Mouse (Mus musculus) frontal cortex, postnatal 14 days (tissue): ENCODE data around the gene Pigo.
A peak's percentile ranks its signal among the peaks of the same experiment; 100 is the strongest.

Experiments used
- DNase-seq, 2 experiments: peaks; one replicate each; pipeline ENCODE4 v3.0.0; 2022; ENCODE audit warnings: low spot score in 2 of 2

Gene Pigo

DNA sequence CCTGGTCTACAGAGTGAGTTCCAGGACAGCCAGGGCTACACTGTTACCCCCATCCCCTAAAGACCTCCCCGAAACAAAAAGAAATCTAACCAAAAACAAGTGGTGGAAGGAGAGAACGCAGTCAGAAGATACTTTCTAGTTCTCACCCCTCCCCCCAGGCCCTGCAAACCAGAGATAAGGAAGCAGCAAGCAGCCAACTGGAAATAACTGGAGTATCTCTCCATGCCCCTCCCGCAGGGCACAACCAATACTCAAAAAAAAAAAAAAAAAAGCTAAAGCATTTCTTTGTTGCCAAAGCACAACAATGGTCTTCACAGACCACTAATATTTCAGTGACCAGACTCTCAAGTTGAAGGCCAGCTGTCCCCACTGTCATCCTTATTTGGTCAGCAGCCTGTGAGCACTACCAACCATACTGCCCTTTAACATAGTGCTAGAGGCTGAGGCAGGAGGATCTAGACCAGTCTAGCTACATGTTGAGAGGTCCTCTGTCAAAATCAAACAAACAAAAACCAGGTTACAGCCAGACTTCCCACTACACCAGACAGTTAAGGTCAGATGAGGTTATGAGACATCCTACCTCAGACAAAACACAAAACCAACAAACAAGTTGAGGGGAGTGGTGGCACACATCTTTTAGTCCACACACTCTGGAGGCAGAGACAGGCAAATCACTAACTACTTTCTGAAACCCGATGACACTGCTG lies 12.4 kb upstream of the Pigo start:
- DNase-seq, result no peak

DNA sequence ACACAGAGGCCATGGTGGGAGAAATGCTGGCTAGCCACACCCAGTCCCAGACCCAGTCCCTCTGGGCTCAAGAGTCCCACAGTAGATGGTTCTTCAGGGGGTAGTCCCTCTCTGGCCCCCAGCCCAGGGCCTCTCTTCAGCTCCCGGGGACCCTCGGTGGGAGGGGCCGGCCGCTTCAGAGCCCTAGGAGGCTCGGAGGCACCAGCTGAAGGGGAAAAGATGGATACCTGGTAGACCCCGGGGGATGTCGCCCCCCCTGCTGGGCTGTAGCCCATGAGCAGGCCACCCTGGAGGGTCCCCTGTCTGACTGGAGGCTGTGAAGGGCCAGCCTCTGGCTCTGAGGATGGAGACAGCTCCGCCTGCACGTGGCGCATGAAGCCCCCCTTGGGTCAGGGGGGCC lies 10.7 kb upstream of the Pigo start:
- DNase-seq, result no peak

DNA sequence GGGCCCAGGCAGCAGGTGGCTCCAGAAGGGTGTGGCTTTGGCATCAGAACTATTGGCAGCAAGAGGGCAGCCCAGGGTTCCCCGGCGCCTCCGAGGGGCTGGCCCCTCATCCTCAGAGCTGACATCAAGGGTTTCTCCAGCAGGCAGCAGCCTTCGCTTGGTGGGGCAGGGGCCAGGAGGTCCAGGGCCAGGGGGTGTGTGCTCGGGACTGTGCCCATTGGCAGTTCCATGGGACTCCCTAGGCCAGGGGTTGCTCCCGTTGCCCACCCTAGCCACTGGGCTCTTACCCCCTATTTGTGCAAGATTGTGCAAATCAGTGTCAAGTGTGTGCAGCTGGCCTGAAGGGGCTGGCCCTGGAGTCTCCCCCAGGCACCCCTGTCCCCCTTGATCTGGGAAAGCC lies 10.2 kb upstream of the Pigo start:
- no peak for DNase-seq

DNA sequence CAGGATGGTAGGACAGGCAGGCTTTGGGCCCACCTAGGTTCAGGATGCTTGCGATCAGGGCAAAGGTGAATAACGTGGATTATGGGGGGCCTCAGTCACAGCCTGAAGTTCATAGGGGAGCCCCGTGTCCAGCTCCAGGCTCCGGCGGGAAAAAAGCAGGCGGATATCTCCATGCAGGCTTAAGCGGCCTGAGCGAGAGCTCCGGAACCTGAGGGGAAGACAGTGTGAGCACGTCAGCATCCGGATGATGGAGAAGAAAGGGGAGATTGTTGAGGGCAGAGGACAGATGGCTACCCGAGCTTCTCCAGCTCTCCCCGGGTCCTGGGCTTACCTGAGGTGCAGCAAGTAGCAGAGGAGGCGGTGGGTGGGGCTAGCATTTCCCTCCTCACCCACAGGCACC lies 7.9 kb upstream of the Pigo start:
- DNase-seq, result no peak

DNA sequence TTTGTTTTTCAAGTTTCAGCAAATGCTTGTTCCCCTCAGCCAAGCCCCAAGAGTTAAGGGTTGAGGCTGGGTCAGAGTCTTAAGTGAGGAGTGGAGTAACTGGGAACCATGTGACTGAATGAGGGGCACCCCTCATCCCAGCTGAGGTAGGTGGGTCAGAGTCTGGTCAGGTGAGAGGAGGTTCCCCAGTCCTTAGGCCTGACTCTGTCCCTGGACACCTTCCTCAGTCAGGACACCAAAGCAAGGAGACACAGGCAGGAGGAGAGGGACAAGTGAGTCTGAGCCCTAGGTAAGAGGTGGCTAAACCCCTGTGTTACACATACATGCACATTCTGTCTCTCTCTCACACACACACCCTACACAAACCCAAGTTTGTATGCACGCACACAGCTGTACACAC lies 6.9 kb upstream of the Pigo start:
- no peak for DNase-seq

DNA sequence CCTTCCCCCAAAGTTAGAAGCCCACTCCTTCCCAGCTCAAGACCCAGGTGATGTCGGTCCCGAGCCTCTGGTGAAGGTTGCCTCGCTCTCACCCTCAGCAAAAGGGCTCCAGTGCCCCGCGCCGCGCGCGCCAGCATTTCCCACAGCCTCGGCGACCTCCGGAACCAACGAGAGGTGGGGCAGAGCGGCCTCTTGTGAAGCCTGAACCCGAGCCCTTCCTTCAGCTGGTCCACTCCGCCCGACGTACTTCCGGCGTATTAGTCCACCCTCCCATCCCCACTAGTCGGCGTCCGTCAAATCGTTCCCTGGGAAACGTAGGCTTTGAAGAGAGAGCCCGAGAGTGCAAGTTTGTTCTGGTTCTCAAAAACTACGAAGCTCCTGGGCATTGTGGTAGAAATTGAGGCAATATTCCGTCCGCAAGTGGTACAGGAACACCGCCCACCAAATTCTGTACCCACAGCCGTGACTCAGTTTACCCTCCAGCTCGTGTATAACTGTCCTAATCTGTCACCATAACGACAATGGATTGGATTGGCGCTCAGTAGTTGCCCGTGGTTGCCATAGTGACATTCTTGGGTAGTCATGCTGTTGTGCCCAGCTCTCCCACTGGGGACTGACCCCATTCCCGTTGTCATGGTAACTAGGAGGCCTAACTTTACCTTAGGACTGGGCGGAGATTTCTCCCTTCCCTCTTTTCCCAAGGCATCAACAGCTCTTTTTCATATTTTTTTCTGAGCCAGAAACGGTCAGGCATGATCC lies 5.8 kb upstream of the Pigo start, which contains the start of gene Stoml2:
TSS of gene Stoml2 (minus strand) at position 474 of the 759 bp plus-strand sequence.
- peak; percentile 88 to 91 for DNase-seq

DNA sequence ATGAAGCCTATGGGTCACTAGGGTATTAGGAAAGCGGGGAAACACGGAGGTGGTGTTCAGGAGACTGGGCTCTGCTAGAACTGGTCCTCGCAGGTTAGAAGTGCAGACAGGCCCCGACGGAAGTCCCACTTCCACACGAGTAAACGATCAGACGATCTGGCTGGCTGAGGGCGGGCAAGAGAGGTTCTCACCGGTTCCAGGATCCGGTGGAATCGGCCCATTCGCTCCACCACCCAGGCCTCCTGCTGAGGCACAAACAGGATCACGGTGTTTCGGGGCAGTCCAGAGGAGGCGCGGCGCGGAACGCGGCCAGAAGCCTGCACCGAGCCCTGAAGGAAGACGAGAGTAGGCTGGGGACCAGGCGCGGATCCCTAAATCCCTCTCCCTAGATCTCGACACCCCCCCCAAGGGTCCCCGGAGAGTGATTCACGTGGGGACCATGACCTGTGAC lies 5.2 kb upstream of the Pigo start:
- no peak for DNase-seq

DNA sequence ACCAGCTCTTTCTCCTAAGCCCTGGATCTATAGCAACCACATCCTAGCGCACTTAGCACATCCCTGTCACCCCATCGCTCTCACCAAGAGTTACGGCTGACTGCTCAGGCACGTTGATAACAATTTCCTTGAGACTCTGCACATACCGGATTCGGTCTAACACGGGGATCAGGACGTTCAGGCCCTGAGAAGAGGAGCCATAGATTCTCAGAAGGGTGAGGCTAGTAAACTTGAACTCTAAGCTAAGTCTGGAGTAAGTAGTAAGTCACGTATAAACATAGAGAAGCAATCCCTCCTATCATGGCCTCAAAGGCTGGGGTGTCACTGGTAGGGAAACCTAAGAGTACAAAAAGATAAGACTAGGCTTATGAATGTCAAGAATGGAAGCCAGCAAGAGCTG lies 4.7 kb upstream of the Pigo start:
- DNase-seq, result no peak

DNA sequence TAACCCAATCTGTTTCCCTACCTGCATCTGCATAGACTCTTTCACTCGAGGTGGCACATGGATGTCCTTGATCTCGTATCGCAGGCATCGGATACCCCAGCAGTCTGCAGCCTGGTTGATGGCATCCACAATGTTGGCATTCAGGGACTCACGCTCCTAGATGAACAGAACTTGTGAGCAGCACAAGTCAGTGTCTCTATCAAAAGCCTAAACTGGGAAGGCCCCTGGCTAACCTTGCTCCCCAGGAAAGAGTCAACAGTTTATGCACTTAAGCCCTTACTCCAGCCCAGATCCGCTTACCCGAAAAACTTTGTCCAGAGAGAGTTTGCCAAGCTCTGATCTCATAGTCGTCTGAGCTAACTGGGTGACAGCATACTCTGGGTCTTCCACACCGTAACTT lies 4.1 kb upstream of the Pigo start:
- no peak for DNase-seq

DNA sequence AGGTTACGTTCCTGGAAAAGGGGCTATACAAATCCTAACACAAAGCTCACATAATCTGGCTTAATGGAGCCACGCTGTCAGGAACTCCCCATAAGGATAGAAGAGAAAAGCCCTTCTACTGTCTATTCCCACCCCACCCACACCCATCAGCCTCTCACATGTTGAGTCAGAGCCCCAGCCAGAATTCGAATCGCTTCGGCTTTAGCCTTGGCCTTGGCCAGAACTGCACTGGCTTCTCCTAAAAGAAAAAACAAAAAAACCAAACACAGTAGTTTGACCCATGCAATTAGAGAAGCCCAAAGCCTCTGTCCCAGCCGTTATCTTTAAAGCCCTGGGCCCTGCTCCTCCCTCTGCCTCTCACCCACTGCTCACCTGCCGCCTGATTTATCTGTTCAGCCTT lies 3.5 kb upstream of the Pigo start:
- DNase-seq, result no peak

DNA sequence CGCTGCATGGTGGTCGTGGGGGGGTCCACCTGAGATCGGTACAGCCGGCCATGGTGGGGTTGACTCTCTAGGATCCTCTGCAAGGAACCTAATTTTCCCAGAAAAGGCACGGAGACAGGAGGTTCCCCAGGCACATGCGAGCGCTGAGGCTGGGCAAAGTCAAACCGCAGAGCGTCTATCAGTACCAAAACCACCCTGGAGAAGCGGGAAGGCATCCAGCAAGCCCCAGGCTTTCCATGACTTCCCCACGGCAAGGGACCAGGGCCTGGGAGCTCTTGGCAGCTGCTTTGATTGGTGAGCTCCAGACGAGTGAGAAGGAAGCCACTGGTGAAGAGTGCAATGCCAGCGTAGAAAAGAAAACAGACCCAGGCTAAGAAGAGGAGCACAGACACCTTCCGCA lies 946 bp downstream of the Pigo start:
- no peak for DNase-seq

DNA sequence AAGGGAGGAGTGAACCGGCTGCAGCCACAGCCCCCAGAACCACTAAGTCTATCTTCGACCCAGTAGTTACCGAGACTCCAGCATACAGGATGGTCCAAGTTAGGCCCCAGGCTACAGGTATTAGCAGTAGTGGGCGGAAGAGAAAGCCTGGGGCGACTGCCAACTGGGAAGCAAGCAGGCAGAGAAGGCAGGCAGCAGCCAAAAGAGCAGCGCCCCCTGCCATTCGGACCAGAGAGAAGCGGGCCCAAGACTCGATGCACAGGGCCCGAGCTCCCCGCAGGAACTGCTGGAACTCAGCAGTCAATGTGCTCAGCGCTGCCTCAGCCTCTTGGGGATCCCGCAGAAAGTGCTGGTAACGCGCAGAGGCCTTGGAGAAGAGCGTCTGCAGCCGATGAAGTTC lies 4.3 kb downstream of the Pigo start:
- no peak for DNase-seq

DNA sequence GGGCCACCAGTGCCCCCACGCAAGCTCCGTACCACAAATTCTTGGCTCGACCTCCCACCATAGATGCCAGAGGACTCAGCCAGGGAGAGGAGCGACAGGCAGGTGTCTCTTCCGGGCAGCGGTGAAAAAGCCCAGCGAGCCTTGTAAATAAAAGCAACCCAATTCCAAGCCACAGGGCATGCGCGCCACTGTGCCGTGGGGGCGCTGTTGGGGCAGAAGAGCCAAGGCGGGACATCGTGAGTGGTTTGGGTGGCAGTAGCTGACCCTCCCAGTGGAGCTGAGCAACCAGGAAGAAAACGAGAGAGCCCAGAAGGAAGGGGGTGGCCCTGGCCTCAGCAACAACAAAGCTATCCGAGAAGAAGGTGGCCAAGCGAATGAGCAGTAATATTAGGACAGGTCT lies 4.7 kb downstream of the Pigo start:
- no peak for DNase-seq

DNA sequence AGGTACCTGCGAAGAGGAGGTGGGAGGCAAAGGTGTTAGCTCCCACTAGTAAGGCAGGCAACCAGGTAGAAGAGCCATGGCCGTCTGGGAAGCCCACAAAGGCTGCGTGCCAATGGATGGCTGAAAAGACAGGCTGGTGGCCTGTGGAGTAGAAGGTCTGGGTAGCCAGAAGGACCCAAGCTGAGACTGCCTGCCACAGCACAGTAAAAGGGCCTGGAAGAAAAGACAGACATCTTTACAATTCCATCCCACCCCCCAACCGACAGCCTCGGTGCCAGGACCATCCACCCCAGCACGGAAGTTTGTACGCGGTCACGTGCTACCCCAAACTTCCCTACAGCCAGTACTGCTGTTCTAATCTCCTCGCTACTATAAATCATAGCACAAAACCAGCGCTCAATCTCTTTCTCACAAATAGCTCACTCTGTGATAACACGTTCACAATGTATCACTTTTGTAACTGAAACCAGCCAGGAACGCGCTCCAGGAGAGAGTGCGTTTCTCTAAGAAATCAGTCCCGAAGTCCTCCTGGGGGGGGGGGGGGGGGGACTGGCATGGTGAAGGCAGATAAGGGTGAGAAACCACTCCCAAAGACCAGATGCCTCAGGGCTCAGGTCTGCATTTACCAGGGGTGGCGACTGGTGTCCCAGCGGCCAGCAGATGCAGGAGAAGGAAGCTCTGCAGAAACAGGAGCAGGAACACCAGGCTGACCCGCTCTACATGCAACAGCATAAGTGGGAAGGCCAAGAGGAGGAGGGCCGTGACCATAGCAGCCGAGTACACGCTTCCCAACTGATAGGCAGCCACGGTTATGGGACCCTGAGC lies 5.8 kb downstream of the Pigo start:
- DNase-seq, result no peak

DNA sequence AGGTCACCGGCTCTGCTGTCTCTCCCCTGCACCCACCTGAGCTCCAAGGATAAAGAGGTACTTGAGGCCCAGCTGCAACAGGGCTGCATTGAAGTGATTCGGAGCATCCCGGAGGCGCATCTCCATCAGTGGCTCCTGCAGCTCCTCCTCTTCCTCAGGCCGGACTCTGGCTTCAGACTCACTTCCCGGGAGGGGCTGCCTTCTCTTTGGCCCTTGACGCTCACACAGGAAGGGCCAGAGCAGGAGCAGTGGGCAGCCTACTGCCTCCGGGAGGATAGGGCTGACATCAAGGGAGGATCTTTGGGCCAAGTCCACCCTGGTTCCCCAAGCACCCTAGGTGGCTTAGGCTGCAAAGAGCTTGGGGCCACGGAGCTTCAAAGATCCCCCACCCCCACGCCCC lies 6.4 kb downstream of the Pigo start:
- DNase-seq, result no peak

DNA sequence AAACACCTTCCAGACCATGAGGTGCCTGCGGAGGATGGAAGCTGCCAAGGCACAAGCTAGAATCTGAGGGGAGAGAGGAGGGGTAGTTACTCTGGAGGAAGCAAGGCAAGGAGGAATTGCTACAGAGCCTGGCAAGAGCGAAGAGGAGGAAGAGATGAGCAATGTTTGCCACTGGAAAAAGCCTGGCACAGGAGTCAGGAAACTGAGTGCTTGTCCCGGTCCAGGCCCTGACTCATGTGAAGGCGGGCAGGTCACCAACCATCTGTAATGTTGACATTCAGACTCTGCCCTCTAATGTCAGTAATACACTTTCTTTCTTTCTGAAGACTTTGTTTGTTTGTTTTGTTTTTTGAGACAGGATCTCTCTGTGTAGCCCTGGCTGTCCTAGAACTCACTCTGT lies 7.5 kb downstream of the Pigo start:
- no peak for DNase-seq

DNA sequence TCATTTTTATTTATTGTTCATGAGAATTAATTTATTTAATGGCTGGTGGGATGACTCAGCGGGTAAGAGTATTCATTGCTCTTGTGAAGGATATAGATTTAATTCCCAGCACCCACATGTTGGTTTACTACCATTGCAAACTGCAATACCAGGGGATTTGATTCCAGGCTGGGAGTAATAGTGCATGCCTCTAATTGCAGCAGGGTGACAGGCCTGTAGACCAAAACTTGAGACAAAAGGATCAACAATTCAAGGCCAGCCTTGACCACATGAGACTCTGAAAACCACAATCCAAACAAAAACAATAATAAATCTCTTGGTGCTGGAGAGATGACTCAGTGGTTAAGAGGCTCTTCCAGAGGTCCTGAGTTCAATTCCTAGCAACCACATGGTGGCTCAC lies 13.5 kb downstream of the Pigo start:
- no peak for DNase-seq

DNA sequence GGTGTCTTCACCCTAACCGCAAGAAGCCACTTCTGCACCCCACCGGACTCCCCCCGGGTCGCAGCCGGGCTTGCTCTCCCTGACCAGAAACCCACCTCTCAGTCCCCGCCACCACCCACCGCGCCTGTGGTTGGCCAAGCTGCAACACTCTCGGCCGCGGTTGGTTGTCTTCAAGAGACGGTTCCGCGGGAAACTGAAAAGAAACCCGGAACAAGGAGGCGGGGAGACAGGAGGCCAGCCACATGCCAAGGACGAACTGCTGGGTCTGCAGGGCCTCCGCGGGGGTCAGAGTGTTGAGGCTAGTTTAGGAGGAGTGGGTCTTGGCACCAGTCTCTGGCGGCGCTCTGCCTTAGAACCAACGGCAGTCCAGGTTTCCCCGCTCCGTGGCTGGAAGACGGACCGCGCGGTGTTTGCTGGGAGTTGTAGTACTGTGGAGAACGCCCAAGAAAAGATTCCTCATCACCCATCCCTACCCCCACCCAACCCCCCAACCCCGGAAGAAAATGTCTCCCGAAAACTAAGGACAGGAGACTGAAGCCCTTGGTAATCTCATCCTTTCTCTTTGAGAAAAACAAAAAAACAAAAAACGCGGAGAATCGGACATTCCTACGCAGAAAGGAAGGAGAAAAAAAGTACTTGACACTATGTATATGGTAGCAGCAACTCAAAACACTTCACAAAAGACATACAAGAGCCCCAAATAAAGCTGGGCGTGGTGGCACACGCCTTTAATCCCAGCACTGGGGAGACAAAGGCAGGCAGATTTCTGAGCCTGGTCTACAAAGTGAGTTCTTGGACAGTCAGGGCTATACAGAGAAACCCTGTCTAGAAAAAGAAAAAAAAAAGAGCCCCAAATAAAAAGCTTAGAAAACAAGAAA lies 15.2 kb downstream of the Pigo start, which contains the start of gene Fancg:
TSS of gene Fancg (minus strand) at position 346 of the 878 bp plus-strand sequence.
- peak; percentile 68 to 82 for DNase-seq

DNA sequence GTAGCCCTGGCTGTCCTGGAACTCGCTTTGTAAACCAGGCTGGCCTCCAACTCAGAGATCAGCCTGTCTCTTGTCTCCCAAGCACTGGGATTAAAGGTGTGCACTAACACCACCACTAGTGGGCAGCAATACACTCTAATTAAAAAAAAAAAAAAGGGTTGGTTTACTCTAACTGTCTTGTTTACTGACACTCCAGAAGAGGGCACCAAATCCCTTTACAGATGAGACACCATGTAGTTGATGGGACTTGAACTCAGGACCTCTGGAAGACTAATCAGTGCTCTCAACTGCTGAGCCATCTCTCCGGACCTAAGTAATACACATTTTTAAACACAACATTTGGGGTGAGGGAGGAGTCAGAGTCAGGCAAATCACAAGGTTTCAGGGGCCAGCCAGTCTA lies 19.9 kb downstream of the Pigo start:
- no peak for DNase-seq

DNA sequence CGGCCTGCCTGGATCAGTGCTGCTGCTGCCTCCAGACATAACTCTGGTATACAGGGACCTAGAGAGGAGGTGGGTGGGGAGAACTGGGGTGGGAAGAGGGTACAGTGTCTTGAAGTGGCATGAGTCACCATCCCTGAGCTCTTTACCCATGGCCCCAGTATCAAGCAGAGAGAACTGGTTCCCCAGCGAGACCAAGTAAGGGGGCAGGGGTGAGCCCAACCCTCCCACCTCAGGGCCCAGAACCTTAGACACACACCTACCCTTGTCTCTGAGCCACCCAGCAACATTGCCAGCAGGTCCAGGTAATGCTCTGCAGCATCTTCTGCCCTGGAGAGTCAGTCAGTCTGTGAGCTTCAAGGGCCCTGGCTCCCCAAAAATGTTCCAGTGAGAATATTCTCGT lies 20.7 kb downstream of the Pigo start:
- no peak for DNase-seq

DNA sequence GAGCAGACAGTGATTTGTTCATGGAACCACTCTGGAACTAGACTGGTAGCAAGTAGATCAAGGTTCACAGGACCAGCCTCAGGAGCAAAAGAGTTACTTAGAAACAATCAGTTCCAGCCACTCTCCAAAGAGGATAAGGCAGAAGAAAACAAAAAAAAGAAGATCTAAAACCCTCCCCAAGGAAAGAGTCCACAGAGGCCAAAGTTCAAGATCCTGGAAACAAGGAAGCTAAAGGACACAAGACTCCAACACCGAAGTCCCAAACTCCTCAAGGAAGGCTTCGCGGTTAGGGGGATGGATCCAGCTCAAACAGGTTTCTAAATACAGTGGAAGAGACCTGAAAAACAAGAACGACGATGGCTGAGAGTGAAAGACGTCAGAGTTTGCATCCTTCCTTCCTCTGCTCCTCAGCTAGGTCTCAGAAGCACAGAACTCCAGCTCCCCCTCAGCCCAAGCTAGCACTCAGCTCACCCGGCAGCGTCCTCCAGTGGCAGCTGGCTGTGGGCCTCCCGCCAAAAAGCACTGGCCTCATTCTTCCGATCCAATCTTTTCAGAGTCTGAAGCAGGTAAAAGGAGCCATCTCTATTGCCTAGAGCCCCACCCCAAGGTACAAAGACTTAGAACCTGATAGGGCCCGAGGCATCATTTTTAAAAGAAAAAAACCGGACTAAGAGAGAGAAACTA lies 22.7 kb downstream of the Pigo start:
- no peak for DNase-seq
